Mouse (Mus musculus): ENCODE data around the gene Pop4. TPM values are rescaled to one million over a fixed set of nuclear protein-coding genes. Genes with fewer than 3 reads are reported as not detected.

Pop4 gene
- polyA plus RNA-seq, 1 experiment from 2014 or later = 70.0 TPM

DNA sequence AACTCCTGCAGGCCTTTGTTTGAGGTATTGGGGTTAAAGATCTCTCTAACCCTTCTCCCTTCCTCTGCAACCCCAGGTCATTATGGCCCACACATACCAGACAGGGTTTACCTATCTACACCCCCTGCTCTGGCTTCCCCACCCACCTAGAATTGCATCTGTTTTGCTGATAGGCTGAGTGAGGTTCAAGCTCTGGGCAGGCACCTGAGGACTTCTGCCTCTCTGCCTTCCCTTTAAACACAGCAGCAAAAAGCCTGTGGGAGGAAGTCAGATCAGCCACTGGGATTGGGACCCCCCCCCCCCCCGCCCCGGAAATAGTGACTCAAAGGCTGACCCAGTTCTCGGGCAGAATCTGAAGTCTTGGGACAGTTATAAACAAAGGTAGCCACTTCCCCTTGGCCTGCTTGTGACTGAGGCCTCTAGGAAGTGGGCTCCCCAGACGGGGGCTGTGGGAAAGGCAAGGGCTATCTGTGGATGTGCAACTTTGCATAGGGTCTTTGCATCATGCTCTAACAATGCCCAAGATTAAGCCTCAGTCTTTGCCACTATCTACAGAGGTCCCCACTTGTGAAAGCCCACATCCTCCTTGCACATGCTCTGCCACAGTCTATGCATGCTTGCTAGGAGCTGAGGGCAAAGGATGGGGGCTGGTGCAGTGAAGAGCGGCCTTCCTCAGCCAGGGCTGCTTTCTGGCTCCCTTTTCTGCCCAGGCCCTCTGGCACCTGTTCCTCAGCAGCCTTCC is 56.6 kb downstream of the Pop4 start:
- no peak for TF ChIP-seq CTCF (IDR thresholded peaks at IDR 0.05; ENCODE audit: low read depth)
- H3K4me2 ChIP-seq = no peak overlapping the region
- 0 out of 2 replicates have a peak, but pooled peaks cover 3% of the 10 kb centered on the region for H3K36me3 ChIP-seq (ENCODE audit: insufficient read depth)
- H3K27ac ChIP-seq (ENCODE audit: low read depth) = no peak overlapping the region
- no peak for DNase-seq
- H3K9me3 ChIP-seq (ENCODE audit: low read depth, low read length) = no peaks in the 10 kb centered on the region
- no peak overlapping the region for H3K9ac ChIP-seq
- no peaks in the 10 kb centered on the region for H3K27me3 ChIP-seq (ENCODE audit: insufficient read depth, low read length)
- H3K4me3 ChIP-seq (ENCODE audit: low read depth, low read length) = no peak overlapping the region
- 56% methylated on average over 5 of the region's 5 CpGs for WGBS
- no peak for ATAC-seq (ENCODE audit: insufficient read depth)
- H3K4me1 ChIP-seq (ENCODE audit: insufficient read depth) = no peaks in the 10 kb centered on the region

DNA sequence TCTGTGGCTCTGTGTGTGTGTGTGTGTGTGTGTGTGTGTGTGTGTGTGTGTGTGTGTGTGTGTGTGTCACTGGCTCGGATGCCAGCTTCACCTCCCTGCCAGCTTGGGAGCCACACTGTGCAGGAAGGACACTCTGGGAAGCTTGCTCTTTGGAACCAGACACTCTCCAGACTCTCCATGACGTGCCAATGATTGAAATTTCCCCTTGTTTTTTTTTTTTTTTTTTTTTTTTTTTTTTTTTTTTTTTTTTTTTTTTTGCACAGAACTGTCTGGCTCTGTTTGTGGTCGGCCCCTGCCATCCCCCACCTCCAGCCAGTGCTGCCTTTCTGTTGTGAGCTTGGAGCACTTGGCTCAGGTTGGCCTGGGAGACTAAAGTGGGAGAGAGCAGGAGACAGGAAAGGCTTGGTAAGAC is 58.6 kb downstream of the Pop4 start:
- H3K36me3 ChIP-seq (ENCODE audit: insufficient read depth) = no peaks in the 10 kb centered on the region
- no peaks in the 10 kb centered on the region for H3K9me3 ChIP-seq (ENCODE audit: low read depth, low read length)
- no peak overlapping the region for H3K4me3 ChIP-seq (ENCODE audit: low read depth, low read length)
- no peak overlapping the region for H3K9ac ChIP-seq
- ATAC-seq (ENCODE audit: insufficient read depth) (no peak), DNase-seq (no peak)
- no peaks in the 10 kb centered on the region for H3K27me3 ChIP-seq (ENCODE audit: insufficient read depth, low read length)
- no peak for TF ChIP-seq CTCF (IDR thresholded peaks at IDR 0.05; ENCODE audit: low read depth)
- WGBS = 13% methylated on average over 3 of the region's 3 CpGs
- H3K27ac ChIP-seq (ENCODE audit: low read depth) = no peak overlapping the region
- no peaks in the 10 kb centered on the region for H3K4me1 ChIP-seq (ENCODE audit: insufficient read depth)
- no peak overlapping the region for H3K4me2 ChIP-seq

Other genes starting within 250 kb of the Pop4 start
- 65.1 and 65.7 TPM in 2 replicates for gene Uri1, start 247.9 kb downstream of the Pop4 start, polyA plus RNA-seq (2014; fragmentation: Nextera tagmentation; extraction: Ambion mirVana)
- gene Ccne1, start 163.9 kb downstream of the Pop4 start, polyA plus RNA-seq (2014; fragmentation: Nextera tagmentation; extraction: Ambion mirVana) = 76.4 and 79.8 TPM in 2 replicates
- 15.0 and 15.1 TPM in 2 replicates for gene 1600014C10Rik, start 88.2 kb downstream of the Pop4 start, polyA plus RNA-seq (2014; fragmentation: Nextera tagmentation; extraction: Ambion mirVana)
- gene Plekhf1, start 43.4 kb downstream of the Pop4 start, polyA plus RNA-seq (2014; fragmentation: Nextera tagmentation; extraction: Ambion mirVana) = 4.5 and 4.7 TPM in 2 replicates